Mouse (Mus musculus) ES-E14 (cell line): ENCODE data around the gene Slc1a3.

ENCODE experiments used
- CHD2 ChIP-seq: IDR thresholded peaks from 2 replicates; pipeline ENCODE4 v1.6.1; 2014; ENCODE audit warnings: mild to moderate bottlenecking, low read depth, low read length, inconsistent platforms
- HCFC1 ChIP-seq: IDR thresholded peaks from 2 replicates; pipeline ENCODE4 v1.6.1; 2012; ENCODE audit warnings: low read length, inconsistent platforms, borderline replicate concordance; ENCODE audit not compliant: insufficient read depth
- MAFK ChIP-seq: IDR thresholded peaks from 2 replicates; pipeline ENCODE4 v1.6.1; 2014; ENCODE audit warnings: mild to moderate bottlenecking, low read depth, low read length, inconsistent platforms; ENCODE audit not compliant: insufficient read depth
- ZC3H11A ChIP-seq: IDR thresholded peaks from 2 replicates; pipeline ENCODE4 v1.6.1; 2012; ENCODE audit warnings: low read depth, mild to moderate bottlenecking, inconsistent platforms, low read length, borderline replicate concordance
- ZNF384 ChIP-seq: IDR thresholded peaks from 2 replicates; pipeline ENCODE4 v1.6.1; 2012; ENCODE audit warnings: low read depth, low read length, inconsistent platforms

GRCm38 (mm10) chr15:8741593-8741992, 31.0 kb upstream of the Slc1a3 start:
- TF ChIP-seq MAFK, result no peak
- TF ChIP-seq HCFC1, result no peak
- TF ChIP-seq CHD2, result no peak
- TF ChIP-seq ZNF384, result no peak
- no peak for TF ChIP-seq ZC3H11A
